Mouse (Mus musculus): ENCODE results near the gene Zfp462.
"Not testable (repeated sequence)": the region's sequence is repeated elsewhere in the genome, so short reads cannot be mapped to it uniquely, and the experiment has no call there.

The Zfp462 gene

DNA sequence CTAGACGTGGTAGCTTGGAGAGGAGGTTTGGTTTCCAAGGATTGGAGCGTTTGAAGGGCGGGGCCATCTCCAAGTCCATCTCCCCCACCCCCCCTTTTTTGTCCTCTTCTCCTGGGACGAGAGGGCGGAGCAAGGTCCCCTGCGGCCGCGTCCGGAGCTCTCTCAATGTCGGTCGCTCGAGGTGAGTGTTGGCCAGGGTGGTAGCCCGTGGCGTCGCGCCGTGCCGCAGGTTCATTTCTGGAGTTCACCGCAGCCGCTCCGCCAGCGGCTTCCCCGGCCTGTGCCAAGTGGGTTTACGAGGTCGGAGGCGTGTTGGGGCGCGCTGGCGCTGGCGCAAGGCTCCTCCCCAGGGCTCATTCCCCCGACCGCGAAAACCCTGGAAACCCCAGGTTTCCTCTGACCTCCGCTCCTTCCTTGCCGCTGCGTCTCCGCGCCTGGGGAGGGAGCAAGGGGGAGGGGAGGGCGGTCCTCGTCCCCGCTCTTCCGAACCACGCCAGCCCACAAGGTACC lies at the start of gene Zfp462:
Gene Zfp462 (plus strand): TSS at position 128 of the 510 bp plus-strand sequence.
- no peak for DNase-seq

DNA sequence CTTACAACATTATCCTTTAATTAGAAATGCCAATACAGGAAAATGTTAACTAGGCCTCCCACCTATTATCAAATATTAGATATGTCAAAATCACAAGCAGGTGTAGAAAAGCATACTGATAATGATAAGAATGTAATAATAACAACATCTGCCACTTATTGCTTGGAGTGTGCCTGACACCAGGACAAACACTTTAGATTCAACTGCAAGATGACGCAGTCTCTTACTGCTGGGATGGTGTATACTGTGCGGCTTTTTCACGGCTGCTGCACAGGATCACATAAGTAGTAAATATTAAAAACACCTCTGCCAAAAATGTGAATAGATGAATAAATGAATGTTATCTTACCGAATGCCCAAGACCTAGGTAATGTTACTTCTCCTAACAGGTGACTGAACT lies 48.8 kb upstream of the Zfp462 start:
- no peak for DNase-seq

DNA sequence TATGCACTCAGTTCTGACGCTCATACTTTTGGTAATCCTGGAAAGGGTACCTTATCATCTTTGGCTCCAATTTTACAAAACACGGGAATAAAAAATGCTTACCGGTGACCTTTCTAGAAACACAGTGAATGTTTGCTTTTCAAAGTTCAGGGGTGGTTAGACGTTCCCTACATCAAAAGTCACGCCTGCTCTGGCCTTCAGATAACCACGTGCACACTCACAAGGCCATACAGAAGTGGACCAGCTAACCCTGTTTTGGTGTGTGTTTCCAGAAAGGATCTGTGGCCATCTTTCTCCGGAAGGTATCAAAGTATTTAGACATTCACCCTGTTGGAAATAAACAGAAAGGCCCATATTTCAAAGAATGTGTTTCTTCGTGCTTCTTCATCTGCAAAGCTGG lies 40.2 kb upstream of the Zfp462 start:
- DNase-seq: no peak

DNA sequence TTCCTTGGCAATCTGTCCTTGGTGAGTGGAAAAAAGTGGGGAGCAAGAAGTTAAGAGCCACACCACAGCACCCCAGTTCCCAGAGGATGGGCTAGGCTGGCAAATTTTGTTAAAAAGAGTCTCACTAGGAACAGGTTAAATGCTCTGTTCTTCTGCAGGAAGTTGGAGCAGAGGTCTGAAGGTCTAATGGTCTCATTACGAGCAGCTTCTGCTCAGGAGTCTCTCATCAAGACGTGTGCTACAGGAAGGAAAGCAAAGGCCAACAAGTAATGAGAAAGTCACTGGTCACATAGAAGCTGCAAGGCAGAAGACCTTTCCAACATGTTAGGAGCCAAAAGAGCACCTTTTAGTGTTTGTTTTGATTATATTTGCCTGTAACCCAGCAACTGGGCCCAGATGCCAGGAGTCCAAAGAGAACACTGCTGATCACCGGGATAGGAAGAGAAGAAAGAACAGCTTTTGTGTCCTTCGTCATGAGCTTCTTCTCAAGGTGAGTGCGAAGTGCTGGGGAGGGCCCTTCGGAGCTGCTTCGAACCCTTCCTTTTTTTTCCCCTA lies 39.4 kb upstream of the Zfp462 start:
- DNase-seq: no peak

DNA sequence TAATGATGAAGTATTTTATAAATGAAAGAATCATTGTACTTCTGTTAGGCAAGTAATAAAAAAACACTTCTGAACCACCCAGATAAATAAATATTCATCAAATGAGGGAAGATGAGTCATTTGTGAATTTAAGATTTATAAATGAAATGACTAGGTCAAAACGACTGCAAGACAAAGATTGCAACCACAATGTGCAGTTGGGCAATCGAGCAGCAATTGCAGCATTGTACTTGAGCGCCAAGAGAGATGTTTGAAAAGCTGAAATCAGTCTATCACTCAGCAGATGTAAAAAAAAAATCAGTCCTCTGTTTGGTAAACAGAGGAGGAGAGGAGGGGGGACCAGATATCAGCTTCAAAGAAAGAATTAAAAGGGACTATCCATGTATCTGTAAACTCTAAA lies 34.5 kb upstream of the Zfp462 start:
- no peak for DNase-seq

DNA sequence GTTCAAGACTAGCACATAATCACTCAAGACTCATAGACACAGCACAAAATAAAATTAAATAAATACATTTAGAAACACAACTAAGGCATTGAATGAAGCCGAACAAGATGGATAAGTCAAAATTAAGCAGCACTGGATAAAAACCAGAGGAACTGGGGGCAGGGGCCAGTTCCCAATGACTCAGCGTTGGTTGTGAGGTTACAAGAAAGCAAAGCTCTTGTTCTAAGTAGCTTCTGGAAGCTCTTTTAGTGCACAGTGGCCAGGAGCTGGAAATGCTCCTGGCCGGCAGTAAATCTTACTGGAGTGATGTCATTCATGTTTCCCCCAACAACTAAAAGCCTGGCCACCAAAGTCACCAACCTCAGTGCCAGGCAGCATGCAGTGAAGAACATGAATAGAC lies 26.6 kb upstream of the Zfp462 start:
- DNase-seq: no peak

DNA sequence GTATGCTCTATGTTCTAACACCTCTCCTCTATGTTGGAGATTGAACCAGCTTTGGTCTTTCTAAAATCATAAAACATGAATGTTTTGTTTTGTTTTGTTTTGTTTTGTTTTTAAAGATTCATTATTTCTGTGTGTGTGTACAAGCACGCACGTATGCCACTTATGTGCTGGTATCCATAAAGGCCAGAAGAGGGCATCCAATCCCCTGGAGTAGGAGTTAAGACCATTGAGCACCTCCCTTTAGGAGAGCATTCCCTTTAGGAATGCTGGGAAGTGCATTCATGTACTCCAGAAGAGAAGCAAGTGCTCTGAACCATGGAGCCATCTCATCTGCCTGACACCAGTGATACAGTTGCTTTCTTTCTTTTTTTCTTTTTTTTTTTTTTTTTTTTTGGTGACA lies 21.5 kb upstream of the Zfp462 start:
- no peak for DNase-seq

DNA sequence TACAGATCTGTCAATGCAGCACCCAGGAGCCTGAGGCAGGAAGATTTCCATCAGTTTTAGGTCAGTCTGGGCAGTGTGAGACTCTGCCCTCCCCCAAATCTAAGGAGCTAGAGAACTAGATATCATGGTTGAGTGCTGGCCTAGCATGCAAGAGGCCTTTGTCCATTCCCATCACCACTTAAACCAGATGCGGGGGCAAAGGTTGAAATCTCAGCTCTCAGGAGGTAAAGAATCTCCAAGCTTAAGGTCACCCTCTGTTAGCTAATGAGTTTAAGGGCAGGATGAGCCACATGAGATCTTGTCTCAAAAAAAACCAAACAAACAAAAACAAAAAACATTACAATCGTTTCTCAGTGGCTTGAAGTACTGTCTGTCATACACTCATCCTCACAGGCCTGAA lies 20.5 kb upstream of the Zfp462 start:
- DNase-seq: no peak

DNA sequence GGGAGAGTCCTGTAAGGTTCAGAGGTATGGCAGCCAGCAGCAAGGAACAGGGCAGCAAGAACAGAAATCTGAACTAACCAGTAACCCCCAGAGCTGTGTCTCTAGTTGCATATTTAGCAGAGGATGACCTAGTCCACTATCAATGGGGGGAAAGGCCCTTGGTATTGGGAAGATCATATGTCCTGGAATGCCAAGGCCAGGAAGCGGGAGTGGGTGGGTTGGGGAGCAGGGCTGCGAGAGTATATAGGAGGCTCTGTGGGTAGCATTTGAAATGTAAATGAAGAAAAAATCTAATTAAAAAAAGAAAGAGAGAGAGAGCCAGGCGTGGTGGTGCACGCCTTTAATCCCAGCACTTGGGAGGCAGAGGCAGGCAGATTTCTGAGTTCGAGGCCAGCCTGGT lies 18.4 kb upstream of the Zfp462 start:
- not testable (repeated sequence) for DNase-seq

DNA sequence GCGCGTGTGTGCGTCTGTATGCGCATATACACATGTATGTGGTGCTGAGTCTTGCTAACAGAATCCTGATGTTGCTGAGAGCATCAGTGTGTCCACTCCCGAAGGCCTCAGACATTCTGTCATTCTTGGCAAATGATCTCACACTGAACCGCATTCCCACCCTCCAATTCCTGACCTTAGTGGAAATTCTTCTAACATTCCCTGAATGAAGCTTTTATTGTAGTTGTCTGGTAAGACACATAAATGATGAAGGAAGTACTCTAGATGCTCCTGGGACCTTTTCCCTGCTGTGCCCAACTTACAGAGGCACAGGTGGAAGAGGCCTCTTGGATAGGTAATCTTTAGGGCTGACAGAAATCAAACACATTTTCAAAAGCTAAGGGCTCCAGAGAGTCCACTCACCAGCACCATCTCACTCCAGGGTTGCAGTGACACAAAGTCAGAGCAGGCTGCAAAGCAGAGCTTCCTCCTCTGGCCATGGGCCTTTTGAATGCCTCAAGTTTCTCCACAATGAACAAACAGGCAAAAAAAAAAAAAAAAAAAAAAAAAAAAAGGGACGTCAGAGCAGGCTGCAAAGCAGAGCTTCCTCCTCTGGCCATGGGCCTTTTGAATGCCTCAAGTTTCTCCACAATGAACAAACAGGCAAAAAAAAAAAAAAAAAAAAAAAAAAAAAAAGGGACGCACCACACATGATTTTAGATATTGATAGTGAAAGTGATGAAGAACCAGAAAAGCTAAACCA lies 17.4 kb upstream of the Zfp462 start:
- not testable (repeated sequence) for DNase-seq

DNA sequence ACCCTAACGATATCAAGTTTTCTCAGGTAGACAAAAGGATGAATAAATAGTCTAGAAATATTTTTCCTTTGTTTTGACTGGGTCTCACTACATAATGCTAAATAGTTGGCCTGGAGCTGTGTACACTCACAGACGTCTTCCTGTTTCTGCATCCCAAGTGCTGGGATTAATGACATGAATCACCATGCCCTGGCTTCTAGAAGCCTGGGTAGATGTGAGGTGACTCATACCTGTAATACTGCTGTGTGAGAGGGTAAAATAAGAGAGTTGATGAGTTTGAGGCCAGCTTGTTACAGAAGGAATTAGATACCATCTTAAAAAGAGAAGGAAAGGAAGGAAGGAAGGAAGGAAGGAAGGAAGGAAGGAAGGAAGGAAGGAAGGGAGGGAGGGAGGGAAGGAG lies 15.2 kb upstream of the Zfp462 start:
- DNase-seq: no peak

DNA sequence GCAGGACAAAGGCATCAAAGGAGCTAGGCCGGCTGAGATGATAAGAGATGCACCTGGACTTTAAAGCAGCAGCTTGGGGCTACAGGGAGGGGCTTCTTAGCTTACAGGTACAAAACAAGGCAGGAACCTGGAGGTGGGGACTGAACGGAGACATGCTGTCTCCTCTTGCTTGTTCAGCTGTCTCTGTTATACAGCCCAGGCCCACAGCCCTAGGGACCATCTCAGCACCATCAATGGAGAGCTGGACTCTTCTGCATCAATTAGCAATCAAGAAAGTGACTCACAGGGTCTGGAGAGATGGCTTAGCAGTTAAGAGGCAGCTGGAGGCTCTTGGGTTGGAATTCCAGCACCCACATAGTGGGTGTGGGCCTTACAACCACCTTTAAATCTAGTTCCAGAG lies 12.2 kb upstream of the Zfp462 start:
- no peak for DNase-seq

DNA sequence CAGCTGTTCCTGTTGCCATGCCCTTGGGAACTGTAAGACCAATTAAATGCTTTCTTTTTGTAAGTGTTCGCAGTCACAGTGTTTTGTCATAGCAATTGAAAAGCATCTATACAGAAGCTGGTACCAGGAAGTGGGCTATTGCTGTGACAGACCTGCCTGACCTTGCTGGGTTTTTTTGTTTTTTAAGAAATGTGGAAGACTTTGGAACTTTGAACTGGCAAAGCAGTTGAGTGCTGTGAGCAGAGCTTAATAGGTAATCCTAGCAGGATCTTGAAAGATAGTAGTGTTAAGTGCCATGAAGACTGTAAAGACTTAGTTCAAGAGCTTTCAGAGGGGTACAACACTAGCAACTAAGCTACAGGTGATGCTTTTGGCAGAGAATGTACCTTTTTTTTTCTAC lies 7.7 kb upstream of the Zfp462 start:
- DNase-seq: no peak

DNA sequence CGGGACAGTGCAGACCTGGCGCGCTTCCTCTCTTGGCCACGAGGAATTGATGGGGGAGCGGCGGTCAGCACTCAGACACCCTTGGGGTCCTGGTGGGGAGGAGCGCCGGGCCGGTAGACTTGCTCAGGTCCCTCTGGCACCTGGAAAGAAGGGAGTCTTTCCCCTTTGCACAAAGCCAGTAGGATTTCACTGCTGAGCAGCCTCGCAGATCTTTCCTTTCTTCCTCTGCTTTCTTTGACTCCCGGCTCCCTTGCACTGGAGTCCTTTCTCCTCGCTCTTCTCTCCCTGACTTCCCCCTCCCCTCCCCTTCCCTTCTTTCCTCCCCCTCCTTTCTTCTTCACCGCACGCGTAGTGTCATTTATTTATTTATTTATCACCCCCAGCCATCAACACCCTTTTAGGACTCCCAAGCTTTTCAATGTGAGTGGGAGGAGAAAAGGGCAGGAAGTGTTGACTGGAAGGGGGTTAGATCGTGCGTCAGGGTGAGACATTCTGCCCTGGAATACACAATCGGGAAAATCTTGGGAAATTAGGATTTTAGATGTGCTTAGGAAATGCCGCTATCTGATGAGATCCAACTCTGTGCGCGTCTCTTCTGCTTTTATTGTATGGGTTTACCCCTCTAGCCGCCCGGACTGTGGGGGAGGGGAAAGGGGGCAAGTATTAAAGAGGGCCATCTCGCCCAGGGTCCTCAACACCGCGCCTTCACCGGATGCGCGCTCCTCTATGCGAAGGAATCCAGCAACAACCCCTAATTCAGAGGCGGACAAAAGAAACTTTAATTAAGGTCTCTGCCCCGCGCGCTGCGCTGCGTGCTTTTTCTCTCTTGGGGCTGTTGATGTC lies 976 bp downstream of the Zfp462 start:
- no peak for DNase-seq

DNA sequence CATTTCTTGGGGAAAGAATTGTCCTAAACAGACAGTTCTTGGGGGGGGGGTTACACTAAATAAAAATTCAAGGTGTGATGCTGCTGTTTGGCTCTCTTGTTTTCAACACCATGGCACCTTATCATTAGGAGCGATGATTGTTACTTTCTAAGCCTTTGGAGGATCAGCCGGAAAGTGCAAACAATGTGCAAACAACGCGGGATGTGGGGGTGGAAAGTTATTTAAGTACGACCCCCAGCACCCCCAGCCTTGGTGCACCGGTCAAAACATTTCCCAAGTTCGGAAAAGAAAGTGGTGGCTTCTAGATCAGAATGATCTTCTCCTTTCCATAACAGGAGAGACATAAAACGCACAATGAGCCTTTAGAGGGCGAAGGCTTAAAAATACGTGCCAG lies 1.8 kb downstream of the Zfp462 start:
- no peak for DNase-seq

DNA sequence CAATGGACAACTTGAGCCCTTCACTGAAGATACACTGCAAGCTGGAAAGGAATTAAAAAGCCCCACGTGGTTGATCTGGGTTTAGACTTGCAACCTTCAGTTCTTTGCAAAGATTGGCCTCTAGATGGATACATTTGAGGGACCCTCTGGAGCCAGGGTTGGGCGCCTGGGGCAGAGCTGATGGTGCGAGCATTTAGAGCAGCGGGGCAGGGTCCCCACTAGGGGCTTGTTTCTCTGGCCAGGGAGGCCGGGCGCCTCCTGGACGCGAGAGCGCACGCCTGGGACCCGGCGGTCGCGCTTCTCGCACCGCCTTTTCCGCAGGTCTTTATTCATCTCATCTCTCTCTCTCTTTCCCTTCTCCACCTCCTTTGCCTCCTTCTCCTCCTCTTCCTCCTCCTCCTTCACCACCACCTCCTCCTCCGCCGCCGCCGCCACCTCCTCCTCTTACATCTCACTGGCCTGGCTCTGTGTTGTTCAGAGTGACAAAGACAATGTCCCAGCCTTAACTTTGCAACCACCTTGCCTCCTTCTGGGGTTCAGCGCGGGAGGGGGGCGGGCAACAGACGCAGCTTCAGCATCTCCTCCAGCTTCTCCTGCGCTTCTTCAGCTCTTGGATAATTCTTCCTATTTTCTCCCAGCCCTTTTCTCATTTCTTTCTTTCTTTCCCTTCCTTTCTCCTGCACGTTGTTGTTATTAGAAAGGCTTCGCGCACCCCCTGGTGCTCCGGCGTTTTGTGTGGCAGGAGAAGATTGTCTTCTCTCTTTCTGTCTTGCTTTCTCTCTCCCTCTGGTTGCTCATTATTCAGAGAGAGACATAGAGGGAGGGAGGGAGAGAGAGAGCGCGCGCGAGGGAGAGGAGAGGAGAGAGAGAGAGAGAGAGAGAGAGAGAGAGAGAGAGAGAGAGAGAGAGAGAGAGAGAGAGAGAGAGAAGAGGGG lies 2.5 kb downstream of the Zfp462 start:
- no peak for DNase-seq

DNA sequence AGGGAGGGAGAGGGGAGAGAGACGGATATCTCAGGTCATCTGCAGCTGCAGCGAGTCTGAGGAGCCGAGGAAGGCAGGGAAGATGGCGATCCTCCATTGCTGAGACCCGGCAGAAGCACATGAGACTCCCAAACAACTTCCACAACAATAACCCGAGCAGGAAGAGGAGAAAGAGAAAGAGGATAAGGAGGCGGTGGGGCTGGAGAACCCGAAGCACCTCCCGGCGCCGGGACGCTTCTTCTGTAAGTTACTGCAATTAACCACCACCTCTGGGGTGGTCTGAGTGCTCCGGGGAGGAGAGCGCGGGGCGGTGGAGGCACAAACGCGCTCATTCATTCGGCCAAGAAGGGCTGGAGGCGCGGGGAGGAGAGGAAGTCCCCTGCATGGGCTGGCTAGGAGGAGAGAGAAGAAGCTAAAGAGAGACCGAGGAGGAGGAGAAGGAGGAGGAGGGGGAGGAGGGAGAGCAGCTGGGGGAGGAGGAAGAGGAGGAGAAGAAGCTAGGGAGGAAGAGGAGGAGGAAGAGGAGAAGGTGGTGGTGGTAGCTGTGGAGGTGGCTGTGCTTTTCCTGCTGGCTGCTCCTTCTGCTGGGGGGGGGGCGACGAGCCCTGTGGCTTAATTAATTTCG lies 3.3 kb downstream of the Zfp462 start:
- DNase-seq: no peak

DNA sequence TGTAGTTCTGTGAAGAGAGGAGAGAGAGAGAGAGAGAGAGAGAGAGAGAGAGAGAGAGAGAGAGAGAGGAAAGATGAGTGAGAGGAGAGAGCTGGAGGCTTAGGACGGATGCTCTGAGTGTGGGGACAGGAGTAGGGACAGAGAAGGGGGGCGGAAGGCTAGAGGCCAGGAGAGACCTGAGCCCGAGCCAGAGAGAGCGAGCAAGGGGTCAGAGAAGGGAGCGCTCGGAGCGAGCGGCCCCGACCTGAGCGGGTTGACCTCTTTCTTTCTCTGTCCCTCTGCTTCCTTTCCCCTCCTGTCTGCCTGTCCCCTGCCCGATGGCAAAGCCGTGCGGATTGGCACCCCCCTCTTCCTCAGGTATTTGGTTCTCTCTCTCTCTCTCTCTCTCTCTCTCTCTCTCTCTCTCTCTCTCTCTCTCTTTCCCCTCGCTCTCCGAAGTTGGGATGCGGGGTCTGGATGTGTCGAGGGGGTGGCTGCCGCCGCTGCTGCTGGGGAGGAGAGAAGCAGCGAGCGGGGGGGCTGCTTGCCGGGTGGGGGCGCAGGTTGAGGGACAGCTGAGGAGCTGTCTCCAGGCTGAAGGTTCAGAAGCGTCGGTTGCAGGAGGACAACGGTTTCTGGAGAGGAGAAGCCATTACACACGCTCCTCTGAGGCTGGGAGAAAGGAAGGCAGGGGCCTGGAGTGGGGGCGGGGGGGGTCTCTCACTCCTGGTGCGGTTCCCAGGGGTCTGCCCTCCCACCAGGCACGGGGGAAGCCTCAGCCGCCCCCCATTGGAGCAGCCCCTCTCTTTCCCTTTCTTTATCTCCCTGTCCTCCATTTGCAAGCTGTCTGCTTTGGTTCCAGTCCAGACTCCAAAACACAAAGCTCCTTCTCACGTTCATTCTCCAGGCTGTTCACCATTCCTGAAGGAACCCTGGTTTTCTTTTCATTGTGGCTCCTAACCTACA lies 4.0 kb downstream of the Zfp462 start:
- no peak for DNase-seq

DNA sequence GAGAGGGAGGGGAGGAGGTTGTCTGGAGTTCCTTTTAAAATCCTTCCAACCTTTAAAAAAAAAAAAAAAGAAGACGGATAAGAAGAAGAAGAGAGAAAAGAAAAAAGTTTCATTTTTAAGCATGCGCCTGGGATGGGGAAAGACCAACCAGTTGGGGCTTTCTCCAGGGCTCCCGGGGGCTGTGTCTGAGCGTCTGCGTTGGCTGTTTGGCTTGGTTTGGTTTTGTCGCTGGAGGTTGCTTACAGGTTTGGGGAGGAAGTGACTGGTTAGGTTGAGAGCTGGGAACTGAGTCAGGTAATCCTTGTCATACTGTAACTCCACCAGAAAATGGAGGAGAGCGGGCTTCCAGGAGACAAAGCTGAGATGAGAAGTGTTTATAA lies 4.7 kb downstream of the Zfp462 start:
- no peak for DNase-seq

DNA sequence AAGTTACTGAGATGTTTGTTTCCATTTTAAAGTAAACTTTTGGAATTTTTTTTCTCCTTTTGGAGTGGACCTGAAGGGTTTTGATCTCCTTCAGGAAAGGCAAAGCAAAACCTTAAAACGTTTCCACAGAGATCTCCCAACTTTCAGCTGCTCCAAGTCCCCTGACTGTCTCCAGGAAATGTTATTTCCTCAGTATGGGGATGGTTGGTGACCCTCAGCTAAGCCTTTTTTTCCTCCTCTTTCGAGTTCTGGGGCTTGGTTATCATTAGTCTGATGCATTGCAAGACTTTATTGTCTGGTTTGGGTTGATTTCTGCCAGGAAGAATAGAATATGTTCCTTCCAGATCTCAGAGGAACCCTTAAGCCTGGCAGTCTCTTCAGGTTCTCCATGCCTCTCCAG lies 5.3 kb downstream of the Zfp462 start:
- no peak for DNase-seq

DNA sequence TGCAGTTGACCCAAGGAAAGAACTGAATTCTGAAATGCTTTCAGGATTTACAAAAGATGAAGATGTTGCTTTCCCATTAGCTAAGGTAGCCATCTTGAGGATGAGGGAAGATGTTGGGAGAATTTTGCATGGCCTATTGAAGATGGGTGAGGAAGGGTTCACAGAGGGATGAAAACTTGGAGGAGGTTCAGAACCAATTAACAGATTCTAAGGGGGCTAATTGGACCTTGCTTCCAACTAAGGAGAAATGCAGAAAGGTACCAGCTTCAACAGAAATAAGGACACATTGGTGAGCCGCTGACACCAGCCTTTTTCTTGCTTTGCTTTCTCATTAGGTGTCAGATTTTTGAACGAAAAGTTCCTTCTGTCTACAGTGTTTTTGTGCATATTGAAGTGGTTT lies 6.0 kb downstream of the Zfp462 start:
- no peak for DNase-seq
